Mouse (Mus musculus) CH12.LX (cell line): ENCODE results near the gene Mettl7b.

ENCODE experiments used
- BHLHE40 ChIP-seq: IDR thresholded peaks from 2 replicates; pipeline ENCODE4 v1.6.1; 2011; ENCODE audit warnings: mild to moderate bottlenecking, low read depth, low read length, improper control_type of control experiment
- POLR2A ChIP-seq: IDR thresholded peaks from 2 replicates; pipeline ENCODE4 v1.6.1; 2011; ENCODE audit warnings: low read depth, mild to moderate bottlenecking, improper control_type of control experiment, low read length
- RCOR1 ChIP-seq: conservative IDR thresholded peaks from 2 replicates; pipeline ENCODE4 v1.6.1; 2012; ENCODE audit warnings: low read depth, mild to moderate bottlenecking, inconsistent platforms, low read length, improper control_type of control experiment

- TF ChIP-seq RCOR1 (no peak), BHLHE40 (no peak), POLR2A (no peak)
Observed at GRCm38 (mm10) chr10:128934997-128935787, 25.6 kb downstream of the Mettl7b start.
